Mouse (Mus musculus): ENCODE measurements around the gene 6030458C11Rik.

6030458C11Rik gene

DNA sequence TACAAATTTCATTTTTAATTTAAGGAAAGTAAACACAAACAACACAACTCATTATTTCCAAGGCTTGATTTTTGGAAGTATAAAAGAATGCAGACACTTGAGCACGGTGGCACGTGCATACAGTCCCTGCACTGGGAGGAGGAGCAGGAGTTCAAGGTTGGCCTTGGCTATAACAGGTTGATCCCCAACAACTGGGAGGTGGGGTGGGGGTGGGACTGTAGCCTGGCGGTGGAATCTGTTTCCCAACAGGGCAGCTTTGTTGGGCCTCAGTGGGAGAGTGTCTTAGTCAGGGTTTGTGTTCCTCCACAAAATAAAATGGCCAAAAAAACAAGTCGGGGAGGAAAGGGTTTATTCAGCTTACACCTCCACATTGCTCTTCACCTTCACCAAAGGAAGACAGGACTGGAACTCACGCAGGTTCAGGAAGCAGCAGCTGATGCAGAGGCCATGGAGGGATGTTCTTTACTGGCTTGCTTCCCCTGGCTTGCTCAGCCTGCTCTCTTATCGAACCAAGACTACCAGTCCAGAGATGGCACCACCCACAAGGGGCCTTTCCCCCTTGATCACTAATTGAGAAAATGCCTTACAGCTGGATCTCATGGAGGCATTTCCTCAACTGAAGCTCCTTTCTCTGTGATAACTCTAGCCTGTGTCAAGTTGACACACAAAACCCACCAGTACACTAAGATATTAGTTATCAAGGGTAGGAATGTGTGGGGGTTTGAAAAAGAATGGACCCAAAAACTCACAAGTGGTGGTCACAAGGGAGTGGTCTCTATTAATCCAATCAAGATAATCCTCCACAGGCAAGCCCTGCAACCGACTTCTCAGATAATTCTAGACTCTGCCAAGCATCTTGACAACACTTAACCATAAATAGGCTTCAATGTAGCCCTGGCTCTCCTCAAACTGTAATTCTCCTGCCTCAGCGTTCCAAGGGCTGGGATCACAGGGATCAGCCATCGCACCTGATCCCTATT is 1.7 kb downstream of the 6030458C11Rik start:
- 72% methylated on average over 9 of the region's 9 CpGs for WGBS

DNA sequence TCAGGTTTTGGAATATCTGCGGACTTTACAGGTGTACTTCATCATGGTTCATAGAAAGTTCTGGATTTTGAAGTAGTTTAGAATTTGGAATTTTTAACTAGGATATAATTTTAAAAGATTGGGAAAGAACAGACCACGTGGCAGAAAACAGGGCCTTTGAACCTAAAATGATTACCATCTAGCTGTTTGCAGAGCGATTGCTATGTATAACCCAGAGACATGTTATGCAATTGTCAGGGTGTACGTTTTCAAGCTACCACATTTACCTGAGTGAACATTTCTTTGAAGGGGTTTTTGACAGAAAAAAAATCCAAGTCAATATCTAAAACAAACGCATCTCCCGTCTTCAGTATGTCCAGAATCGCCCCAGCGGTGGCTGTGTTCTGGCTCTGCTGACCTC is 6.9 kb downstream of the 6030458C11Rik start:
- WGBS, result 96% methylated on average over 8 of the region's 8 CpGs

DNA sequence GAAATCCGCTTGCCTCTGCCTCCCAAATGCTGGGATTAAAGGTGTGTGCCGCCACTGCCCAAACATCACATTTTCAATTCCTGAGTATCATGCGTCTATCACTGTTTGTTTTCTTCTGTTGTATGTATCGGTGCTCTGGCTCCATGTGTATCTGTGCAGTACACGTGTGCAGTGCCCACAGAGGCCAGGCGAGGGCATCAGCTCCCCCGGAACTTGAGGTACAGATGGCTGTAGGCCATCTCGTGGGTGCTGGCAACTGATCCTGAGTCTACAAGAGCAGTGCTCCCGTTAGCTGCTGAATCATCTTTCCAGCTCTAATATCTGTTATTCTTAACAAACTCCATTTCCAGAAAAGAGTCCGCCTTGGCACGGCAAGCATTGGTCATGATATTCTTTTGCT is 11.8 kb downstream of the 6030458C11Rik start:
- WGBS, result 95% methylated on average over 11 of the region's 11 CpGs

DNA sequence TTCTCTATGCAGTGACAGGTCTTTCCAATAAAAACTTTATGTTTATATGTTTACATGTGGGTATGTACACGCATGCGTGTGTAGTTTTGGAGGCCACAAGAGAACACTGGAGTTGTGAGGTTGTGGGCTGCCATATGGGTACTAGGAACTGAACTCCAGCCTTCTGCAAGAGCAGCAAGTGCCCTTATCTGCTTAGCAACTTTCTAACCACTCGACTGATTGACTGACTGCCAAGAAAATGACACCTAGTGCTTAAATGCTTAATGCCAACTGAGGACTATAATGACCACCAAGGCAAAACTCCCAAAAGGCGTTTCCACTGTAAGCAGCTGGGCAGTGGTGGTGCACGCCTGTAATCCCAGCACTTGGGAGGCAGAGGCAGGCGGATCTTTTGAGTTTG is 15.1 kb downstream of the 6030458C11Rik start:
- WGBS, result 89% methylated on average over 6 of the region's 6 CpGs

DNA sequence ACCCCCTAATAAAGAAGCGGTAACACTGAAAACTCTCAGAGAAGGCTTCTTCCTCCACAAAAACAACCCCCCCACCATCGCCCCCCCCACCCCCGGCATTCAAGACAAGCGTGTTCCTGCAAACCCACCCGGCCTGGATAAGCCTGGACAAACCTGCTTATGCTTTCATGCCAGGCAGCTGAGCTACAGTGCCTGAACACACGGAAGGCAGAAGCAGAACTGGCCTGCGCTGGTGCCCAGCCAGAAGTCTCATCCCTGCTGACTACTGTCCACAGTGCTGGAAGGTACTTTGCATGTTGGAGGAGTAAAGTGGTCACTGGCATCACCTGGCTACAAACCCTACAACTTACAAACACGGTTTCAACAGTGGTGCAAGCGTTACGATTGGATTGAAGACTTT is 17.4 kb downstream of the 6030458C11Rik start:
- WGBS, result 94% methylated on average over 10 of the region's 10 CpGs

DNA sequence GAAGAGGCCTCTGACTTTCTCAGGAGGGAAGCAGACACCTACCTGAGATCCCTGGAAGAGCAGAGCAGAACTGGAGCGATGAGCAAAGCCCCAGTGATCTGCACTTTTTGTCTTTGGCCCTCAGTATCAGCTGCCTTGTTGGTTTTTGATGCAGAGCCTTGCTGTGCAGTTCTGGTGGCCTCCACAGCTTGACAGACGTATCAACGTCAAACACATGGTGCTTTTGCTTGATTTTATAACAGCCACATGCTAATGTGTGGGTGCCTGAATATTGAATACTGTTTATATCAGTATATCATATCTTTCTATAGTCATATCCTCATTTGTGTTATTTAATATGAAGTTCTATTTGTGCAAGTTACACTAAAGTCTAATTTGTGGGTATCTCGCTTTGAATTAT is 19.4 kb downstream of the 6030458C11Rik start:
- 77% methylated on average over 4 of the region's 4 CpGs for whole genome bisulfite sequencing

DNA sequence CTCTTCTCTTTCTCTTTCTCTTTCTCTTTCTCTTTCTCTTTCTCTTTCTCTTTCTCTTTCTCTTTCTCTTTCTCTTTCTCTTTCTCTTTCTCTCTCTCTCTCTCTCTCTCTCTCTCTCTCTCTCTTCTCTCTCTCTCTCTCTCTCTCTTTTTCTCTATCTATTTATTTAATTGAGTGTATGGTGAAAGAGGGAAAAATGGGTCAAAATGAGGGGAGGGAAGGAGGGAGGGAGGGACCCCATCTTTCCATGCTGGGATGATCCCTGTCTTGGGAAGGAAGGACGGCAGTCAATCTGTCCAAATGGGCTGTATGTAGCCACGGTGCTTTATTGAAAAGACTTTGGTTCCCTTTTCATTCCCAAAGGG is 23.3 kb downstream of the 6030458C11Rik start:
- 81% methylated on average over 2 of the region's 2 CpGs for WGBS

DNA sequence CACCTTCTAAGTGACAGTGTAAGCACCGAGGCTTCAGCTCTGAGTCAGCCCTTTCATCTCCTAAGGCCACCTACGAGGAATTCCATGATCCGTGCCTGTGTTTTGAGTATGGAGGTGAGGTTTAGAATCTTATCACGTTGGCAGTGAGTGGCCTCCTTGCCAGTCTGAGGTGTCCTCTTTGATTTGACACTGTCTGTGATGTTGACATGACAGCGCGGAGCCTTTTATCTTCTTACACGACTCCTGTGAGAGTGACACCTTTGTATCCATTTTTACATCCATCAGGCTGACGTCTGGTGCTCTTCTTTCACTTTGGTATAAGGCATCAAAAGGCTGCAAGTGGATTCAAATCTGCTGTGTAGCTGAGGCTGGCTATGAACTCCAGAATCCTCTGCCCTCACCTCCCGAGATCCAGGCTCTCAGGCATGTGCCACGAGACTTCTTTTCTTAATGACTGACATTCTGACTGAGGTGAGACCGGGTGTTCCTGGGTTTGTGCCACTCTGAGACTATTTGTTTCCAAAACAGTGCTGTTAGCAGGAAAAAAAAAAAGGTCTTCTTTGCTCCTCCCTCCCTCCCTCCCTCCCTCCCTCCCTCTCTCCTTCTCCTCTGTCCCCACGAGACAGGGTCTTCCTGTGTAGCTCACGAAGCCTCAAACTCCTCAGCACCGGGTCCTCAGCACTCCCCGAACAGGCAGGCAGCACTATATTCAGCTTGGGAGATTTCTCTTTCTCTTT is 23.9 kb downstream of the 6030458C11Rik start:
- WGBS, result 48% methylated on average over 15 of the region's 15 CpGs

DNA sequence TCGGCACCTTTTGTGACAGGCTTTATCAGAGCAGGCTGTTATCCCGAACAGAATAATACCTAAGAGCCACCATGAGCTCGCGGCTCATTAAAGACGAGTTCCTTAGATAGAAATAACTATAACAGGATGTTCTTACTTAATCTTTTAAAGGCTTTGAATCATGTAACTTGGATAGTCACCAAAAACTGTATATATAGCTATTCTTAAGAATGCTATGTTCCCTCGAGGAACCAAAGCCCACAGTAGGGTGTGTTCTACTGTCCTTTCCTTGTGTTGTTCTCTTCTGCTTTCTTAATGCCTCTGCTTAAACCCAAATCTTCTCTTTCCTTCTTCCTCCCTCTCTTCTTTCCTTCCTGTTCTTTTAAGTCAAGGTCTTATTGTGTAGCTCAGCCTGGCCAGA is 26.4 kb downstream of the 6030458C11Rik start:
- 47% methylated on average over 6 of the region's 6 CpGs for WGBS

DNA sequence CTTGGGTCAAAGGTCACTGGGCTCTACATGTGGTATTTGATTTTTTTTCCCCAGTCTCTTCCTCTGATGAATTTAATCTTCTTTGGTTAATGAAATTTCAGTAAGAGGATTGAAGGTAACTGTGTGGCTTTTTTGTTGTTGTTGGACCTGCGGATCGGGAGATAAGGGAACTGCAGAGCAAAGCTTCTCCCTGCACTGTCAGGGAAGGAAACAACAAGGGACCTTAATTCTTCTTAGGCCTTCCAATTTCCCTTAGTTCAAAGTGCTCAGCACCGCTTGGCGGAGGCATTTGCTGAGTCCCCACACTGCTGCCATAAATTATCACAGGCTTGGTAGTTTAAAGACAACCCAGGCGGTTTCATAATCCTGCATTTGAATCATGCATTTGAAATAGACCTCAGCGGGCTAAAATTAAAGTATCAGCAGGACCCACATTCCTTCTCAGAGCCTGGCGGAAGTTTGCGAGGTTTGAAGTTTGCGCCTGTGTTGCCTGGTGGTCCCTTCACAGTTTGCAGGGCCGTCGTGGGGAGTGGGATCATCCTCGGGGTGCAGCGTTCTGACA is 28.5 kb downstream of the 6030458C11Rik start:
- WGBS, result 23% methylated on average over 13 of the region's 13 CpGs

DNA sequence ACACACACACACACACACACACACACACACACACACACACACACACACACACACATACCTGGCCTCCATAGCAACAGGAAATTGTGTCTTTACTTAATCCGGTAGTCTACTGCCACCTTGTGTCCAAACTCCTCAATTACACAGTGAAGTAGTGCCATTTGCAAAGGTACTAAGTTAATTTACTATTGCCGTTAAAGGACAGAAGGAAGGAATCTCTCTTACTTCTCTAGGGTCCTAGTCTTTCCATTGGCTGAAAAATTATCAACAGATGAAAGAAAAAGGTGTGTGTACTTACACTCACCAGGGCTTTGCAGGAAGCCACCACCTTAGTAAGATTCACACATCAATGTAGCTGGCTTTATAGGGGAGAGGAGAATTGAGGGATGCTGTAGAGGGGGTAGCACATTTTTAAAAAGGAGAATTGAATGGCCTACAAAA is 29.0 kb downstream of the 6030458C11Rik start:
- 0% methylated on average over 2 of the region's 2 CpGs for WGBS

DNA sequence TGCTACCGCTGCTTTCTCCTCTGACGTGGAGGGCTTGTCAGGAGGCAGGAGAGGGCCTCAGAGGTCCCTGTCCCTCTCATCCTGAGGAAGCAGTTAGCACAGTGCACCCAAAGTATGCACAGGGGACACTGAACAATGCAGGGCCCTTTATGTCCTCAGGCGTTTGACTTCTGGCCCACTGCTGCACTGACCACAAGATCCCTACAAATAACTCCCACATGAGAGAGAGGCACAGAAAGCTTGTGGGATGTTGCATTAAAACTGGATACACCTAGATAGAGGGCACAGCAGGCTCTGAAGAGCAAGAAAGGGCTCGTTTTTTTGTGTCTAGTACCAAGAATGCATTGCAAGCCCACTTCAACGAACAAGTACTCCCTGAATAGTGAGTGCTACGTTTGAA is 30.1 kb downstream of the 6030458C11Rik start:
- WGBS, result 73% methylated on average over 6 of the region's 6 CpGs

DNA sequence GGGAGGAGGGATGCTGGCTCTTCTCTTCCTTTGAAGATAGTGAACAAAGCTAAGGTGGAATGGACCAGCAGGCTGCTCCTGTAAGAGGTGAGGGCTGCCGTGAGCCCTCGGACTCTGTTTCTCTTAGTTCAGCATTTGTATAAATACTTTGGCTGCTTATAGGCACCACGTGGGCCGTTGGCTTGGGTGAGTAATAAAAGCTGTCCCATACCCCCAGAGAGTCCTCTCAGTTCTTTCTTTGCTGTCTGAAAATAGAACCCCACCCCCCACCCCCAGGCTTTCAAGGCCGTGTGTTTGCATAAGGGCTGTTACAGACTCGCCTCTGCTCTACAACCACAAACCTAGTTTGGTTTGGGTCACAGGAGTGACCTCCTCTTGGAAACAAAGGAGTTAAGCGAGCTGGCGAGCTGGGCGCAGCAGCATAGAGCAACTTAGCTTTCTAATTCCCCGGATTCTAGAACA is 35.0 kb downstream of the 6030458C11Rik start:
- 33% methylated on average over 10 of the region's 10 CpGs for WGBS

DNA sequence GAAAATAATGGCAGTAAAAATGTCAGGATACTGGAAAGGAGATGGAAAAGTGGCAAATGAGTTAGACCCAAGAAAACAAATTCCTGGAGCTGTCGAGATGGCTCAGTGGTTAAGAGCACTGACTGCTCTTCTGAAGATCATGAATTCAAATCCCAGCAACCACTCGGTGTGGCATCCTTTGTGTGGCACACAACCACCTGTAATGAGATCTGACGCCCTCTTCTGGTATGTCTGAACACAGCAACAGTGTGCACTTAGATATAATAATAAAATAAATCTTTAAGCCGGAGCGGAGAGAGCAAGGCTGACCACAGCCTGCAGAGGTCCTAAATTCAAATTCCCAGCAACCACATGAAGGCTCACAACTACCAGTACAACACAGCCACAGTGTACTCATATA is 35.9 kb downstream of the 6030458C11Rik start:
- WGBS, result 85% methylated on average over 5 of the region's 5 CpGs

DNA sequence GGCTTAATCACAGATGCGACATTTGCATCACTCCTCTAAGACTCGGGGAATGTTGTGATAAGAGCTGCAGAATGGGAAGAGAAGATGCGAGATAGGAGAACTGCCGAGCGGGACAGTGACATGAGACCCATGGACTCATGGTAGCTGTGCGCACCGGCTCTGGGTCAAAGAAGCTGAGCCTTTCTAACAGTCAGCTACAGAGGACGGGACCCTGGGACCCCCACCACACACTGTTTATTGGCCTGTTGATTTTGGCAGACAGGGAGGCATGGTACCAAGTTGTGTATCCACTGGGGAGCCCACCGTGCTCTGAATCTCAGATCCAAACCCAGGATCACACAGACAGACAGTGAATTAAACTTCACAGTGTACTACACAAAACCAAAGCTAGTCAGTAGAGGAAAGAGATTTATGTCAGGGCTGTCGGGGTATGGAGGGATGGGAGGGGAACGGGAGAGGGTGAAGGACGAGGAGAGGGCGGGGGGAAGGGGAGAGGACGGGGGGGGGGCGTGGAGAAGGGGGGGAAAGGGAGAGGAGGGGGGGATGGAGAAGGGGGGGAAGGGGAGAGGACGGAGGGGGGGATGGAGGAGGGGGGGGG is 42.6 kb downstream of the 6030458C11Rik start:
- 80% methylated on average over 14 of the region's 16 CpGs for WGBS

DNA sequence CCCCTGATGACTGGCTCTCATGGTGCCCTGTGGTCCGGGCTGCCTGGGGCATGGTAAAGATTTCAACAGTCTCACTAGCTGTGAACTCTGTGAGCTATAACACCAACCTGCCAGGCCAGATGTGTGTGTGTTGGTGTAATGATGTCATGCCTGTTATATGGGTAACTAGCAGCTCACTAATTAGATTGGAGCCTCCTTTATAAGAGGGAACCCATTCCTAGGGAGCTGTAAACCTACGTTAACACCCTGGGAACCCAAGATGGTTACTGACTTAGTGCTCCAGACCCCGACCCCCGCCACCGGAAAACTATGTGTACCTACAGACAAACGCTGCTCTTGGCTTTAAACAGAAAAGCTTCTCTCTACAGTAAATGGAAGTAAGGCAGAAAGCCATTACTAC is 43.2 kb downstream of the 6030458C11Rik start:
- 86% methylated on average over 6 of the region's 6 CpGs for WGBS

DNA sequence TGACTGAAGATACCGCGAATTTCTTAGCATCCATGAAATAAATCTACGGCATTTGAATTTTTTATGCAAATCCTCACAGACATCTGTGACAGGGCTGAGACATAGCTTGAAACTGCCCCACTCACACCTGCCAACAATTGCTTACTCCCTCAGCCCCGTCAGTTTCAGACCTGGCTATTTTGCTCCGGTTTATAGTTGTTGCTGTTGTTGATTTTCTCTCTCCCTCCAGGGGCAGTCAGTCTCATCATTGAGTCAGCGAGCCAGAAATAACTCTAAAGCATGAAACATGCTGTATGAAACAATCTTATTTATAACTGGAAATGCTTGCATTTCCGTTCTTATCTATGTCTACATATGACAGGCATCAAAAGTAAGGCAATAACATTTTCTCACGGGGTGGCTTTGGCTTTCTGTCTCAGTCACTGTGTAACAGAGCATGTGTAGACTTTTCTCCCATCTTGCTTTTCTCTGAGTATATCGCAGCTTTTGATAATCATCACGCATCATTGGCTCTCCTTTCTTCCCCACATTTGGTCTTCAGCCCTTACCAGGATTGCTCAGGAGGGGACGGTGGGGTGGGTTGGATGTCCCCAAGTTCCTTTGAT is 50.2 kb downstream of the 6030458C11Rik start:
- 49% methylated on average over 11 of the region's 11 CpGs for WGBS

DNA sequence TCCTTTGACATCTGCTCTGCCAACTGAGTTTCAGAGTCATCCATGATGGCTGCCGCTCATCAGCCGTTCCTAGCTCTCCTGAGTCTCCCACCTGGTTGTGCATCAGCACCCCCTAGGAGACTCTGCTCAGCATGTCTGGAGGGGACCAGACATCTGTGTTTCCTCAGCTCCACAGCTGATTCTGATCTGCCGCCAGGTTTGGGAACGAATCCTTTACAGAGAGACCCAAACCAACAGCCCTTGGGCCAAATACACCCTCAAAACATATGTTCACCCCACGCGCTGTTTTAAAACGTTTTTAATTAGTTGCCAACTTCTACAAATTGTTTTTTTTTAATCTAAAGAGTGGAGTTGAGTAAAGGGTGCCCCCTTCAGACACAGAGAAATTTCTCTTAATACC is 53.5 kb downstream of the 6030458C11Rik start:
- 44% methylated on average over 7 of the region's 7 CpGs for WGBS

DNA sequence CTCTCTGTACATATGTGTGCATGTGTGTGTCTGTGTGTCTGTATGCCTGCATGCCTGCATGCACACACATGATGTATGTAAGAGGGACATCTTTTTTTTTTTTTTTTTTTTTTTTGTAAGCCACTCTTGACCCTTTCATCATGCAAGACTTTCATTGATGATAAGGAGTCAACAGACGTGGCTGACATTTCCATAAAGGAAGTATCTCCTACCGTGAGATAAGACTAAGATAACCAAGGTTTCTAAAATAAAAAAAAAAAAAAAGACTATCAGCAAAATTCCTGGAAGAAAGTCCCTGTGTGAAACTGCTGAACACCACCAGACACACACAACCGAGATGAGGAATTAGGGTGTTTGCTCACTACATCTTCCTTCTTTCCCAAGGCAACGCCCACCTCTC is 57.6 kb downstream of the 6030458C11Rik start:
- whole genome bisulfite sequencing, result 47% methylated on average over 4 of the region's 4 CpGs

DNA sequence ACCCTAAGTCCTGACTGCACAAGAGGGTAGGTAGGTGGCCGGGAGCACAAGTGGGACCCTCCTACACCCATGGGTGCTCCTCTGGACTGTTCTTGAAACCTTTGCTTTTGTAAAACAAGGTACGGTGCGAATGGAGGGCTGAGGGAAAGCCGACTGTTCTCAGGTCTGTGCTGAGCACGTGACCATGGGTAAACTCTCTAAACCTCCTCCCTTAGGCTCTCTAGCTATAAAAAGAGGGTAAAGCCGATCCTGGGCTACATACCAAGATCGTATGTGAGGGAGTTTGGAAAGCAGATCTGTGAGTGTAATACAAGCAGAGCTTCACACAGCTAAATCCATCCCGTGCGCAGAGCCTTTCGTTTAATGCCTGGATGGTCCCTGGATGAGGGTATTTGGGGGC is 61.3 kb downstream of the 6030458C11Rik start:
- WGBS, result 33% methylated on average over 10 of the region's 10 CpGs

DNA sequence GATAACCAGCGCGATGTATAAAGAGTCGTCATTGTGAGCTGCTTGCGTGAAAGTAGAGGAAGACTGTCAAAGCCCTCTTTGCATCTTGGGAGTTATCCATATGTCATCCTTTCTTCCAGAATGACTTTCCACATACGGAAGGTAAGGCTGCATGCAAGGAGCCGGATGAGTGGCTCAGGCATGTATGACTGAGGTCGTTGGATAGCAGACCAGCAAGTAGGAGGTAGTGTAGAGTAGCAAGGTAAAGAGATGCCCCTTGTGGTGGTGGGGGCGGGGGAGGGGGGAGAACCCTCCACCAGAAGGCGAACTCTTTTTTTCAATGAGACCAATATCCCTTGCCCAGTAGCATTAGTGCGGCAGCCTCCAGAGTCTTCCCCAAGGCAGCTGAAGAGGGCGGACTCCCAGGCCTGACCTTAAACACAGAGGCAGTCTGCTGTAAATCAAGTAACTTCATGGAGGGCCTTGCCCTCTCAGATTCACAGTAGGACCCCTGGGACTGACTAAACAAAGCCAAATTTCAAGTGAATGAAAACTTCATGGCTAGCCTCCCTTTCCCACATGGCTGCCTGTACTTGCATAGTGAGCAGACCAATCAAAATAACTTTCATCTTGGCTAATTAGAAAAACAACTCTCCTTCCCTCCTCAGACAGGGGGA is 62.1 kb downstream of the 6030458C11Rik start:
- 80% methylated on average over 11 of the region's 11 CpGs for WGBS

Data from cerebral cortex, adult 2 months (tissue).